ENCODE assay signal across 24 mouse cellular contexts in genomic region chr8:70257456-70257855, GRCm38 (mm10). TPM values are rescaled to one million over a fixed set of nuclear protein-coding genes. Genes with fewer than 3 reads are reported as not detected.
DNase-seq lines count a peak whose midpoint lies in the region; ATAC-seq and TF ChIP-seq lines count a peak whose summit lies in the region.
"Had no signal": no experiment of that assay in that cellular context is flagged by ENCODE, and none has a peak within 500 bp of the region (broad histone marks: within the 10 kb centered on the region; RNA-seq: fewer than 3 reads in every experiment).

No protein-coding gene starts in this region.

- DNase-seq in liver, adult 2 months (ENCODE audit: extremely low read depth, low read depth, low spot score): peak; percentile 13
- no peak for DNase-seq in liver, embryonic 11.5 days (ENCODE audit: low spot score)
- DNase-seq in cerebellum, adult 11-12 months: peak; percentile 73
- peak; percentile 75 for DNase-seq in cerebellum, adult 9-11 months
- DNase-seq in thymus, postnatal 10 days (ENCODE audit: low spot score in 2 of 2): no peak
- DNase-seq in frontal cortex, adult 2 months (ENCODE audit: extremely low spot score in 1 of 2, low spot score in 1 of 2): no peak
- no peak for DNase-seq in layer of hippocampus, adult 2 months (ENCODE audit: low spot score in 2 of 2)
- DNase-seq: adrenal gland, postnatal 10 days; embryo, embryonic 11 days; heart, postnatal 10 days; liver; liver, postnatal 0 days; lung, postnatal 14 days; thymus, postnatal 25 days had no signal

- H3K4me1 ChIP-seq in liver, adult 2 months (ENCODE audit: control insufficient read depth, insufficient read depth, low read length): no peaks in the 10 kb centered on the region
- peaks cover 7% of the 10 kb centered on the region; the same call in 1 of the 2 replicates for H3K4me1 ChIP-seq in liver, embryonic 11.5 days (replicated peaks; ENCODE audit: control insufficient read depth, insufficient read depth, low read length)
- H3K4me1 ChIP-seq: embryonic facial prominence, embryonic 13.5 days; forebrain, embryonic 12.5 days; hindbrain, embryonic 10.5 days; limb, embryonic 10.5 days; midbrain, embryonic 12.5 days; stomach, embryonic 15.5 days had no signal

- H3K9me3 ChIP-seq in liver, embryonic 11.5 days (ENCODE audit: control insufficient read depth, low read length): no peaks in the 10 kb centered on the region
- H3K9me3 ChIP-seq: embryonic facial prominence, embryonic 13.5 days; forebrain, embryonic 12.5 days; hindbrain, embryonic 10.5 days; limb, embryonic 10.5 days; midbrain, embryonic 12.5 days; stomach, embryonic 15.5 days had no signal

- no peak for TF ChIP-seq POLR2A in liver, adult 2 months (IDR thresholded peaks at IDR 0.05; ENCODE audit: extremely low read depth, insufficient read depth, low read length)

- no peaks in the 10 kb centered on the region for H3K79me2 ChIP-seq in liver, adult 2 months (ENCODE audit: control insufficient read depth, insufficient read depth, low read length)

- H3K36me3 ChIP-seq in liver, adult 2 months (ENCODE audit: control insufficient read depth, insufficient read depth, low read length): peaks cover 15% of the 10 kb centered on the region; the same call in 1 of the 2 replicates
- peaks cover 69% of the 10 kb centered on the region for H3K36me3 ChIP-seq in liver, embryonic 11.5 days (ENCODE audit: control insufficient read depth, insufficient read depth, low read length)

- no peak for ATAC-seq in liver, embryonic 11.5 days (replicated peaks; ENCODE audit: low FRiP score)
- ATAC-seq: hindbrain, postnatal 0 days; intestine, postnatal 0 days; liver, postnatal 0 days had no signal

- H3K9ac ChIP-seq in liver, adult 2 months (ENCODE audit: low read depth, low read length): no peak overlapping the region
- no peak overlapping the region for H3K9ac ChIP-seq in liver, embryonic 11.5 days (ENCODE audit: low read depth, low read length)
- H3K9ac ChIP-seq: embryonic facial prominence, embryonic 13.5 days; forebrain, embryonic 12.5 days; liver, postnatal 0 days; midbrain, embryonic 12.5 days; stomach, embryonic 15.5 days had no signal

- no peak overlapping the region for H3K4me2 ChIP-seq in liver, embryonic 11.5 days
- H3K4me2 ChIP-seq: embryonic facial prominence, embryonic 13.5 days; forebrain, embryonic 12.5 days; heart, embryonic 11.5 days; midbrain, embryonic 12.5 days; stomach, embryonic 15.5 days had no signal

- TF ChIP-seq CTCF in liver, adult 2 months (IDR thresholded peaks at IDR 0.05; ENCODE audit: low read depth, low read length): no peak
- no peak for TF ChIP-seq CTCF in layer of hippocampus, adult 2 months (conservative IDR thresholded peaks at IDR 0.05)

- H3K4me3 ChIP-seq in liver, adult 2 months (ENCODE audit: insufficient read depth, low read depth, low read length): no peak overlapping the region
- H3K4me3 ChIP-seq in liver, embryonic 11.5 days (ENCODE audit: low read depth, low read length): no peak overlapping the region
- no peak overlapping the region for H3K4me3 ChIP-seq in layer of hippocampus, adult 2 months
- H3K4me3 ChIP-seq: embryonic facial prominence, embryonic 13.5 days; erythroblast, embryonic 14.5 days; forebrain, embryonic 12.5 days; hindbrain, embryonic 10.5 days; limb, embryonic 10.5 days; midbrain, embryonic 12.5 days; stomach, embryonic 15.5 days had no signal

- no peaks in the 10 kb centered on the region for H3K27me3 ChIP-seq in liver, adult 2 months (ENCODE audit: control insufficient read depth, insufficient read depth, low read length)
- no peaks in the 10 kb centered on the region for H3K27me3 ChIP-seq in liver, embryonic 11.5 days (replicated peaks; ENCODE audit: control insufficient read depth, insufficient read depth, low read length)
- H3K27me3 ChIP-seq: embryonic facial prominence, embryonic 13.5 days; forebrain, embryonic 12.5 days; midbrain, embryonic 12.5 days; stomach, embryonic 15.5 days had no signal

- WGBS in liver, adult 2 months: 57% methylated on average over 3 of the region's 3 CpGs
- WGBS in liver, embryonic 11.5 days: 81% methylated on average over 3 of the region's 3 CpGs

- H3K27ac ChIP-seq in liver, adult 2 months (replicated peaks; ENCODE audit: insufficient read depth, low read depth, low read length): no peak overlapping the region
- no peak overlapping the region for H3K27ac ChIP-seq in liver, embryonic 11.5 days (ENCODE audit: low read depth, low read length)
- H3K27ac ChIP-seq in layer of hippocampus, adult 2 months: no peak overlapping the region
- H3K27ac ChIP-seq: embryonic facial prominence, embryonic 13.5 days; forebrain, embryonic 12.5 days; hindbrain, embryonic 10.5 days; hindbrain, postnatal 0 days; limb, embryonic 10.5 days; midbrain, embryonic 12.5 days; stomach, embryonic 15.5 days had no signal

RNA-seq across cellular contexts. Expression of gene Armc6, which starts 23.2 kb away (rescaled TPM):
- 4.4 and 6.2 TPM in 2 replicates for total RNA-seq in liver, adult 2 months (2014; rRNA removed)
- 9.6 and 11.6 TPM in 2 replicates for polyA plus RNA-seq in liver, adult 2 months (2012; rRNA removed)
- 34.8 and 35.0 TPM in 2 replicates for polyA plus RNA-seq in liver, embryonic 11.5 days (2014; fragmentation: Nextera tagmentation; extraction: Ambion mirVana)
- 44.0 and 45.6 TPM in 2 replicates for polyA plus RNA-seq in frontal cortex, adult 2 months (2012; rRNA removed)
- 10 to 100 TPM; 45.6 to 47.1 TPM for total RNA-seq in layer of hippocampus, adult 2 months (2021)

RNA-seq across cellular contexts. Expression of gene Sugp2, which starts 23.4 kb away (rescaled TPM):
- 5.3 and 7.0 TPM in 2 replicates for total RNA-seq in liver, adult 2 months (2014; rRNA removed)
- 9.7 and 12.4 TPM in 2 replicates for polyA plus RNA-seq in liver, adult 2 months (2012; rRNA removed)
- 33.0 and 40.8 TPM in 2 replicates for polyA plus RNA-seq in liver, embryonic 11.5 days (2014; fragmentation: Nextera tagmentation; extraction: Ambion mirVana)
- 102 and 116 TPM in 2 replicates for polyA plus RNA-seq in frontal cortex, adult 2 months (2012; rRNA removed)
- 100 to 1,000 TPM; 130 to 131 TPM for total RNA-seq in layer of hippocampus, adult 2 months (2021)

RNA-seq across cellular contexts. Expression of gene Homer3, which starts 25.2 kb away (rescaled TPM):
- total RNA-seq in liver, adult 2 months (2014; rRNA removed): 1.4 and 2.6 TPM in 2 replicates
- 3.1 and 3.7 TPM in 2 replicates for polyA plus RNA-seq in liver, adult 2 months (2012; rRNA removed)
- 33.9 and 37.9 TPM in 2 replicates for polyA plus RNA-seq in liver, embryonic 11.5 days (2014; fragmentation: Nextera tagmentation; extraction: Ambion mirVana)
- 18.2 and 18.5 TPM in 2 replicates for polyA plus RNA-seq in frontal cortex, adult 2 months (2012; rRNA removed)
- total RNA-seq in layer of hippocampus, adult 2 months (2021): 10 to 100 TPM; 87.7 to 90.5 TPM

RNA-seq across cellular contexts. Expression of gene Ddx49, which starts 44.8 kb away (rescaled TPM):
- total RNA-seq in liver, adult 2 months (2014; rRNA removed): 19.3 and 22.7 TPM in 2 replicates
- polyA plus RNA-seq in liver, adult 2 months (2012; rRNA removed): 24.4 and 36.5 TPM in 2 replicates
- 56.5 and 59.1 TPM in 2 replicates for polyA plus RNA-seq in liver, embryonic 11.5 days (2014; fragmentation: Nextera tagmentation; extraction: Ambion mirVana)
- polyA plus RNA-seq in frontal cortex, adult 2 months (2012; rRNA removed): 48.6 and 51.7 TPM in 2 replicates
- 10 to 100 TPM; 45.5 to 52.1 TPM for total RNA-seq in layer of hippocampus, adult 2 months (2021)

RNA-seq across cellular contexts. Expression of gene Cope, which starts 44.9 kb away (rescaled TPM):
- total RNA-seq in liver, adult 2 months (2014; rRNA removed): 169 and 197 TPM in 2 replicates
- 327 and 394 TPM in 2 replicates for polyA plus RNA-seq in liver, adult 2 months (2012; rRNA removed)
- 281 and 298 TPM in 2 replicates for polyA plus RNA-seq in liver, embryonic 11.5 days (2014; fragmentation: Nextera tagmentation; extraction: Ambion mirVana)
- polyA plus RNA-seq in frontal cortex, adult 2 months (2012; rRNA removed): 252 and 259 TPM in 2 replicates
- 100 to 1,000 TPM; 139 to 157 TPM for total RNA-seq in layer of hippocampus, adult 2 months (2021)

Comparison
In these comparisons a context has a peak if more than half of its experiments do, and no peak if none do; other contexts are left out.
1. DNase-seq: peak in liver, adult 2 months (single experiment), cerebellum, adult 11-12 months (single experiment) and cerebellum, adult 9-11 months (single experiment); none in liver, embryonic 11.5 days (single experiment), thymus, postnatal 10 days (0 of 2), frontal cortex, adult 2 months (0 of 2) and layer of hippocampus, adult 2 months (0 of 2).